ENCODE assay signal across 38 mouse cellular contexts in the genomic region with DNA sequence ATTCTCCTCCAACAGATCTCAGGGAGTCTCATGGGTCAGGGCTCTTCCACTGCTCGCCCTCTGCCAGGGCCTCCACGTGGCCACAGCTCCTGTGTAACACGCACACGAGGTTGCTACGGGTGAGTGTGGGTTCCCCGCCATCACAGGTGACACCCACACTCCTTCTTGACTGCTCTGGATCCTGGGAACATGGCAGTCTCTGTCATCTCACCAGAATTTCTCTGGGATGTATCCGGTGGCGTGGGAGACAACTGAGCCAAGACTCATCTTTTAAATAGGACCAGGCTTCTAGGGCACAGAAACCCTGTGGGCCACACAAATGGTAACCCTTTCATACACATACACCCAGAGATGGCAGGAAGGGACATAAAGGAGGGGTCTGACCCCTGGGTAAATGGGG. TPM values are rescaled to one million over a fixed set of nuclear protein-coding genes. Genes with fewer than 3 reads are reported as not detected.
"Had no signal": no experiment of that assay in that cellular context is flagged by ENCODE, and none has a peak within 500 bp of the region (broad histone marks: within the 10 kb centered on the region; RNA-seq: fewer than 3 reads in every experiment).

No protein-coding gene starts in this region.

- H3K4me1 ChIP-seq: kidney, embryonic 15.5 days; limb, embryonic 13.5 days; liver, embryonic 12.5 days had no signal

- H3K27ac ChIP-seq: heart, adult 2 months; heart, embryonic 13.5 days; heart, embryonic 15.5 days; hindbrain, embryonic 13.5 days; hindbrain, embryonic 15.5 days; hindbrain, postnatal 0 days; kidney, embryonic 15.5 days; kidney, postnatal 0 days; limb, embryonic 13.5 days; limb, embryonic 15.5 days; liver, embryonic 12.5 days; liver, embryonic 14.5 days had no signal

- H3K4me3 ChIP-seq: heart, adult 2 months; heart, embryonic 13.5 days; heart, embryonic 15.5 days; hindbrain, embryonic 13.5 days; hindbrain, embryonic 15.5 days; kidney, embryonic 15.5 days; limb, embryonic 13.5 days; limb, embryonic 15.5 days; liver, embryonic 12.5 days had no signal

- DNase-seq: gastrocnemius, postnatal 14 days; gastrocnemius, postnatal 36 days; heart, adult 11 months; heart, adult 2 months; heart, postnatal 14 days; heart, postnatal 36 days; kidney, adult 11 months; kidney, adult 2 months; kidney, adult 9 months; kidney, postnatal 14 days; kidney, postnatal 36 days; layer of hippocampus, postnatal 36 days; left cerebral cortex, postnatal 4 days had no signal

RNA-seq across cellular contexts. Expression of gene Cebpe, which starts 20.2 kb away (rescaled TPM):
- total RNA-seq: gastrocnemius, adult 18-20 months; gastrocnemius, adult 8-10 months; gastrocnemius, postnatal 14 days; gastrocnemius, postnatal 36 days; heart, adult 2 months; heart, postnatal 14 days; heart, postnatal 36 days; hindbrain, postnatal 0 days; layer of hippocampus, adult 18-20 months; layer of hippocampus, postnatal 10 days; layer of hippocampus, postnatal 36 days; left cerebral cortex, adult 18-20 months; left cerebral cortex, postnatal 14 days; left cerebral cortex, postnatal 4 days had no signal
- polyA plus RNA-seq: heart, embryonic 11.5 days; heart, embryonic 13.5 days; heart, postnatal 0 days; hindbrain, embryonic 11.5 days; hindbrain, embryonic 13.5 days; hindbrain, embryonic 15.5 days; hindbrain, postnatal 0 days; intestine, embryonic 16.5 days; kidney, postnatal 0 days; limb, embryonic 11.5 days; limb, embryonic 13.5 days had no signal

RNA-seq across cellular contexts. Expression of gene Gm29776, which starts 33.6 kb away (rescaled TPM):
- total RNA-seq: gastrocnemius, adult 18-20 months; gastrocnemius, adult 8-10 months; gastrocnemius, postnatal 14 days; gastrocnemius, postnatal 36 days; heart, adult 2 months; heart, postnatal 14 days; heart, postnatal 36 days; hematopoietic stem cell, adult 5-6 weeks; layer of hippocampus, adult 18-20 months; layer of hippocampus, postnatal 10 days; layer of hippocampus, postnatal 36 days; left cerebral cortex, adult 18-20 months; left cerebral cortex, postnatal 14 days; left cerebral cortex, postnatal 4 days; liver, adult 2 months had no signal
- polyA plus RNA-seq: large intestine, adult 2 months; liver, adult 2 months had no signal
